ENCODE assay signal across 25 mouse cellular contexts in the genomic region with DNA sequence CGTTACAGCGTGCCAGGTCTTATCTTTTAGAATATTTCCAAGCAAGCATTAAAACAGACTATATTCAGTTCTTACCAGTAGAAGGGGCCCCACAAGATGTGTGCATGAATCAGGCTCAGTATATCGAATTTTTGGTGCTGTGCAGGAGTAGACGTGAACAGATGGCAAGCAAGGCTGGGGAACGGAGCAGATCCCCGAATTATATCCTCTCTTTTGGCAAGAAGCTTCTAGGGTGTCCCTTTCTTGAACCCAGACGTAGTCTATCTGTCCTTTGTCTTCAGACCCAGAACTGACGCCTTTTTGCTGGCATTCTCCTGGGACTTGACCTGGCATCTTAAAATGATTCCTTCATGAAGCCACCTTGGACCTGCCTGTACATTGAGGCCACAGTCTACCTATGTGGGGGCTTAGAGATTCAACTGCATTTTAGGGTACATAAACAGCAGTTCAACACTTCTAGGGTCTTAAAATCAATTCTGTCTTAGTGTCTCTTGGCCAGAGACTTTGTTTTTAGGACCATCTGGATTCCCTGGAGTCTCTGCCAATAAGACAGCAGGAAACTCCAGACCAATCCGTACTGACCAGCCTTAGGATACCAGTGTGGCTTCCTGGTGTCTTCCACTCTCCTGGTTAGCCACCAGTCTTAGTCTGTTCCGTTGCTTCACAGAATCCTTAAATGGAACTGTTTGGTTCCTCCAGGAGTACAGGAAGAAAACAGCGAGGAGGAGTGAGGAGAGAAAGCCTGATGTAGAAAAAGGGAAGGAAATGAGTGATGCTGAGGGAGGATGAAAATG. TPM values are rescaled to one million over a fixed set of nuclear protein-coding genes. Genes with fewer than 3 reads are reported as not detected.
DNase-seq lines count a peak whose midpoint lies in the region; ATAC-seq lines count a peak whose summit lies in the region.
"Had no signal": no experiment of that assay in that cellular context is flagged by ENCODE, and none has a peak within 500 bp of the region (broad histone marks: within the 10 kb centered on the region; RNA-seq: fewer than 3 reads in every experiment).

No protein-coding gene starts in this region.

- no peak overlapping the region for H3K4me3 ChIP-seq in midbrain, embryonic 13.5 days (replicated peaks)
- H3K4me3 ChIP-seq: forebrain, embryonic 13.5 days; heart, adult 2 months; heart, embryonic 12.5 days; liver, embryonic 12.5 days; midbrain, embryonic 12.5 days; neural tube, embryonic 15.5 days; stomach, embryonic 15.5 days had no signal

- H3K4me2 ChIP-seq in midbrain, embryonic 13.5 days (replicated peaks): no peak overlapping the region
- H3K4me2 ChIP-seq: forebrain, embryonic 13.5 days; heart, embryonic 12.5 days; hindbrain, embryonic 14.5 days; liver, embryonic 12.5 days; midbrain, embryonic 12.5 days; neural tube, embryonic 15.5 days; stomach, embryonic 15.5 days had no signal

- DNase-seq in frontal cortex, postnatal 25 days (ENCODE audit: low spot score in 2 of 2): no peak
- DNase-seq in 416B (ENCODE audit: low read depth): peak; percentile 11
- DNase-seq in cerebellum, adult 18-20 months: peak; percentile 38 to 46
- DNase-seq in cerebellum, postnatal 10 days: peak; percentile 64 to 68
- no peak for DNase-seq in ovary, adult 18-20 months (ENCODE audit: low spot score)
- DNase-seq in lung, postnatal 25 days (ENCODE audit: low spot score): no peak
- DNase-seq: gastrocnemius, postnatal 36 days; heart, adult 2 months; kidney, adult 9 months; kidney, postnatal 10 days; layer of hippocampus, adult 9-11 months; liver, postnatal 0 days; right cerebral cortex, postnatal 25 days had no signal

- no peaks in the 10 kb centered on the region for H3K27me3 ChIP-seq in midbrain, embryonic 13.5 days
- H3K27me3 ChIP-seq: forebrain, embryonic 13.5 days; midbrain, embryonic 12.5 days; neural tube, embryonic 15.5 days; stomach, embryonic 15.5 days had no signal

- 80% methylated on average over 11 of the region's 11 CpGs for WGBS in midbrain, embryonic 13.5 days

- no peak overlapping the region for H3K9ac ChIP-seq in midbrain, embryonic 13.5 days (replicated peaks)
- H3K9ac ChIP-seq: forebrain, embryonic 13.5 days; heart, embryonic 12.5 days; hindbrain, embryonic 14.5 days; liver, embryonic 12.5 days; liver, postnatal 0 days; midbrain, embryonic 12.5 days; neural tube, embryonic 15.5 days; stomach, embryonic 15.5 days had no signal

- no peaks in the 10 kb centered on the region for H3K9me3 ChIP-seq in midbrain, embryonic 13.5 days
- H3K9me3 ChIP-seq: liver, embryonic 12.5 days; midbrain, embryonic 12.5 days; neural tube, embryonic 15.5 days; stomach, embryonic 15.5 days had no signal

- no peak overlapping the region for H3K27ac ChIP-seq in midbrain, embryonic 13.5 days
- H3K27ac ChIP-seq: forebrain, embryonic 13.5 days; heart, adult 2 months; hindbrain, embryonic 14.5 days; liver, embryonic 12.5 days; macrophage; midbrain, embryonic 12.5 days; neural tube, embryonic 15.5 days; stomach, embryonic 15.5 days had no signal

- peak; percentile 73 for ATAC-seq in frontal cortex, adult (ENCODE audit: low TSS enrichment)
- ATAC-seq in midbrain, embryonic 13.5 days: no peak
- ATAC-seq: CD4-positive, CD25-positive, alpha-beta regulatory T cell, adult 4 months; forebrain, embryonic 13.5 days; intestine, postnatal 0 days; liver, embryonic 12.5 days; liver, postnatal 0 days had no signal

- no peaks in the 10 kb centered on the region for H3K36me3 ChIP-seq in midbrain, embryonic 13.5 days
- H3K36me3 ChIP-seq: heart, embryonic 12.5 days; liver, embryonic 12.5 days; midbrain, embryonic 12.5 days; neural tube, embryonic 15.5 days; stomach, embryonic 15.5 days had no signal

- H3K4me1 ChIP-seq in midbrain, embryonic 13.5 days (replicated peaks): no peaks in the 10 kb centered on the region
- H3K4me1 ChIP-seq: forebrain, embryonic 13.5 days; liver, embryonic 12.5 days; midbrain, embryonic 12.5 days; neural tube, embryonic 15.5 days; stomach, embryonic 15.5 days had no signal

RNA-seq across cellular contexts. Expression of gene Tyro3, which starts 41.0 kb away (rescaled TPM):
- 15.7 and 16.1 TPM in 2 replicates for polyA plus RNA-seq in midbrain, embryonic 13.5 days (2015; fragmentation: Nextera tagmentation; extraction: Ambion mirVana)

RNA-seq across cellular contexts. Expression of gene Rpap1, which starts 51.2 kb away (rescaled TPM):
- polyA plus RNA-seq in midbrain, embryonic 13.5 days (2015; fragmentation: Nextera tagmentation; extraction: Ambion mirVana): 25.1 and 26.8 TPM in 2 replicates

RNA-seq across cellular contexts. Expression of gene Mga, which starts 58.5 kb away (rescaled TPM):
- 29.6 and 30.1 TPM in 2 replicates for polyA plus RNA-seq in midbrain, embryonic 13.5 days (2015; fragmentation: Nextera tagmentation; extraction: Ambion mirVana)

Comparison
In these comparisons a context has a peak if more than half of its experiments do, and no peak if none do; other contexts are left out.
1. DNase-seq: peak in 416B (single experiment), cerebellum, adult 18-20 months (2 of 2) and cerebellum, postnatal 10 days (2 of 2); none in frontal cortex, postnatal 25 days (0 of 2), ovary, adult 18-20 months (single experiment) and lung, postnatal 25 days (single experiment).